Comparison of ENCODE assay signal across 23 mouse cellular contexts in the genomic region with DNA sequence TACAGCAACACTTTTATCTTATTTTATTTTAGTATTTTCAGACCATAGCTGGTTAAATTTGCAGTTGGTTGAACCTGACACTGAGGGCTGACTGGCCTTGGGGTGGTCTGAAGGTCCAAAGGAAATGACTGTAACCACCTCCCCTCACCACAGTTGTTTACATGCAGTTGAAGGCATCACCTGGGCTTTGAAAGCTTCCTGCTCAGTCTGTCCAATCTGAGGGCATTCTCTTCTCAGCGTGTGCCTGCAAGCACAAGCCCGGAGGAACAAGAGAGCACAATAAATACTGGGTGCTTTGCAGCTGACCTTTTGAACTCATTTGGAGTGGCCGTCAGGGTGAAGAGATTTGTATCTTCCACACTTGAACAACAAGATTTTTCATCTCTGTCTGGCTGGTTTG. TPM values are rescaled to one million over a fixed set of nuclear protein-coding genes. Genes with fewer than 3 reads are reported as not detected.
"Had no signal": no experiment of that assay in that cellular context is flagged by ENCODE, and none has a peak within 500 bp of the region (broad histone marks: within the 10 kb centered on the region; RNA-seq: fewer than 3 reads in every experiment).

No protein-coding gene starts in this region.

- DNase-seq: lung, adult 18-20 months; lung, embryonic 14.5 days; lung, postnatal 10 days; lung, postnatal 4 days; midbrain, embryonic 14.5 days; retina, postnatal 1 day; right cerebral cortex, adult 18-20 months; right cerebral cortex, postnatal 25 days; right cerebral cortex, postnatal 4 days; spleen, adult 18-20 months; thymus, adult 18-20 months; thymus, postnatal 14 days; thymus, postnatal 36 days had no signal

RNA-seq across cellular contexts. Expression of a gene that starts 23.2 kb away (rescaled TPM):
- polyA plus RNA-seq: liver, embryonic 14.5 days; liver, embryonic 16.5 days; lung, embryonic 14.5 days; lung, embryonic 16.5 days; midbrain, embryonic 10.5 days; myocyte; neural tube, embryonic 13.5 days; small intestine, adult 2 months; stomach, embryonic 14.5 days; stomach, embryonic 16.5 days; thymus, postnatal 0 days had no signal
